Mouse (Mus musculus): Measurements from ENCODE around the gene Hoxa5. TPM values are rescaled to one million over a fixed set of nuclear protein-coding genes. Genes with fewer than 3 reads are reported as not detected.

Gene Hoxa5
- polyA plus RNA-seq, 1 experiment from 2014 or later = 8.0 TPM

MicroRNA genes within 50 kb of the gene (microRNA counts, 519-probe panel; counts per million panel counts)
- microRNA mmu-miR-196b = 4,109 counts per million, percentile 23 among the panel's probes with 10 or more counts

Small RNA genes within 50 kb of the gene (microRNA-seq; reads per million reads assigned to microRNA genes)
- 2,272 reads per million, percentile 82 among the genes with 10 or more reads in this experiment for gene Mir196b (ENCODE audit: borderline number of aligned reads)

Other genes starting within 250 kb of the Hoxa5 start
- 33.9 and 35.5 TPM in 2 replicates for gene Skap2, start 192.0 kb downstream of the Hoxa5 start, polyA plus RNA-seq (2014; fragmentation: Nextera tagmentation; extraction: Ambion mirVana)
- gene Hoxa1, start 46.3 kb downstream of the Hoxa5 start, polyA plus RNA-seq (2014; fragmentation: Nextera tagmentation; extraction: Ambion mirVana) = 2.6 and 3.2 TPM in 2 replicates
- 4.3 and 4.5 TPM in 2 replicates for gene Hoxa2, start 39.8 kb downstream of the Hoxa5 start, polyA plus RNA-seq (2014; fragmentation: Nextera tagmentation; extraction: Ambion mirVana)
- gene 5730596B20Rik, start 27.1 kb downstream of the Hoxa5 start, polyA plus RNA-seq (2014; fragmentation: Nextera tagmentation; extraction: Ambion mirVana) = 0.60 and 1.0 TPM in 2 replicates
- 2.3 and 3.1 TPM in 2 replicates for gene Hoxa4, start 12.8 kb downstream of the Hoxa5 start, polyA plus RNA-seq (2014; fragmentation: Nextera tagmentation; extraction: Ambion mirVana)
- 0.45 and 0.71 TPM in 2 replicates for gene Hoxa6, start 4.1 kb upstream of the Hoxa5 start, polyA plus RNA-seq (2014; fragmentation: Nextera tagmentation; extraction: Ambion mirVana)
- gene Hoxa3, start 8.7 kb upstream of the Hoxa5 start, polyA plus RNA-seq (2014; fragmentation: Nextera tagmentation; extraction: Ambion mirVana) = 2.8 and 2.9 TPM in 2 replicates
- gene Gm28308, start 8.8 kb upstream of the Hoxa5 start, polyA plus RNA-seq (2014; fragmentation: Nextera tagmentation; extraction: Ambion mirVana) = not detected in 2 replicates
- gene Hoxa7, start 17.3 kb upstream of the Hoxa5 start, polyA plus RNA-seq (2014; fragmentation: Nextera tagmentation; extraction: Ambion mirVana) = 2.7 and 3.1 TPM in 2 replicates
- 1.8 and 2.2 TPM in 2 replicates for gene Hoxa9, start 26.5 kb upstream of the Hoxa5 start, polyA plus RNA-seq (2014; fragmentation: Nextera tagmentation; extraction: Ambion mirVana)
- gene Hoxa10, start 36.3 kb upstream of the Hoxa5 start, polyA plus RNA-seq (2014; fragmentation: Nextera tagmentation; extraction: Ambion mirVana) = 0.91 and 2.2 TPM in 2 replicates
- 0.18 and 0.26 TPM in 2 replicates for gene Hoxa11, start 41.2 kb upstream of the Hoxa5 start, polyA plus RNA-seq (2014; fragmentation: Nextera tagmentation; extraction: Ambion mirVana)
- gene Hoxa13, start 56.3 kb upstream of the Hoxa5 start, polyA plus RNA-seq (2014; fragmentation: Nextera tagmentation; extraction: Ambion mirVana) = 0.15 and 0.30 TPM in 2 replicates
- gene Evx1, start 108.9 kb upstream of the Hoxa5 start, polyA plus RNA-seq (2014; fragmentation: Nextera tagmentation; extraction: Ambion mirVana) = 0.12 TPM in 1 of 2 replicates, not detected in the other